Mouse (Mus musculus): ENCODE measurements at regions not wholly inside any gene's neighbourhood (a gene's known extent, or its start where the extent isn't known, plus 50 kb on each side); places are given as distances from the start of the nearest gene placed in this dataset.

GRCm38 (mm10) chr7:145008662-145009333 is 69.1 kb upstream of the Ccnd1 start:
- no peak for DNase-seq
- intact Hi-C loops (cut with DNase I): no loop called here

GRCm38 (mm10) chr7:145007216-145007615 is 67.5 kb upstream of the Ccnd1 start:
- intact Hi-C loops (cut with DNase I): no loop called here

DNA sequence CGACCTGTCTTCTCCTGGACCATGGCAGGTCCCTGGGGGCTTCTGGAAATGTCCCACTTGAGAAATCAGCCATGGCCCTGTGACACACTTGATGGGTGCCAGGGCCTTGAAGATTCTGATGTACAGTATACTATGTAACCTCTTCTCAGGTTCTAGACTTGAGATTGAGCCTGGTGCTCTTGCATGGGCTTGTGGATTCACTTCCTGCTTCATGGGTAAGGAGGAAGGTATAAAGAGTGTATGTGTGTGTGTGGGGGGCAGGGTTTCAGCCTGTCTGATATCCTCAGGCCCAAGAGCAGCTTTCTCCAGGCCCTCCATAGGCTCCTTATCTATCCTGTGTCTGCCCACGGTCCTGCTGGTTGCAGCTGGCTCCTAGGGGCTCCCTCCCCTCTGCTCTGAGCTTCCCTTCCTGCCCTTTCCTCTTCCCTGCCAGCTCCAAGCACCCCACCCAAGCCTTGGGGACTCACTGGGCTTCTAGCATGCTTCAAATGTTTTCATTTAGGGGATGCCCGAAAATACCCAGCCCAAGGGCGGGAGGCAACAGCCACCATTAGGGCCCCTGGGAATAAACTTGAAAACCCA is 61.9 kb upstream of the Ccnd1 start:
- DNase-seq: no peak
- intact Hi-C loops (cut with DNase I): no loop called here

More at GRCm38 (mm10) chr7:145007216-145007615, 67.5 kb upstream of the Ccnd1 start:
- DNase-seq: no peak

DNA sequence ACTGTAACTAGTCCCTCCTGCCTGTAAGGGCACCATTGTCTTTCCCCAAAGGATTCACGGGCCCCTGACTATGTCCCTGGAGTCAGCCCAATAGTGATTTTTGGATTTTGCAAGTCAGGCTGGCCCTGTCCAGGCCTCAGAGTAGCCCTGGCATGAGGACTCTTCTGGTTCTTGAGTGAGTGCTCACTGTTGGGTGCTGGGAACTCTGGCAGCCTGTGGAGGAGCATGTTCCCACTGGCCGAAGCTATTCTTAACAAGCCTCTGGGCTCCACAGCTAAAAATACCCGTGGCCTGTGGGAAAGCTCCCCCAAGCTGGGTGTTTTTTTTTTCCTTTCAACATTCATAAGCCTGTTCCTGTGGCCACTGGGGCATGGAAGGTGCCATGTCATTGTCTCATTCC is 60.0 kb upstream of the Ccnd1 start:
- peak in 1 of 2 experiments; percentile 16 for DNase-seq
- intact Hi-C loops (cut with DNase I): no loop called here

- no peak for DNase-seq
- intact Hi-C loops (cut with DNase I): no loop called here
Measured at GRCm38 (mm10) chr7:144996847-144997246, 57.1 kb upstream of the Ccnd1 start.

DNA sequence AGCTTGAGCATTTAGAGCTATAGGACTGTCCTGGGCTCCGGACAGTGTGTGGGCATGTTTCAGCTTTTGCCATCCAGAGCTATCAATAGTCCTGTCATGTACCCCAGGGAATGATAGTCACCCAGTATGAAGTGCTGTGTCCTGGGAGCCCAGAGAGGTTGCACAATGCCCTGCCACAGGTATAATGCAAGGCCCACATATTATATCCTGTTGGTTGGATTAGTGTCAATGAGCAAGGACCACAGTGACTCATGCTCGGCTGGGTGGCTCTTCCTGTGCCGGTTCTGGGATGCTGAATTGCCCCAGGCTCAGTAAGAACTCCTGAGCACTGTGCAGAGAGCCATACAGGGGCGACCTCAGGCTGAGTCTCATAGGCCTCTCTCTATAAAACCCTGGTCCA is 54.5 kb upstream of the Ccnd1 start:
- DNase-seq: no peak
- intact Hi-C loops (cut with DNase I): no loop called here

DNA sequence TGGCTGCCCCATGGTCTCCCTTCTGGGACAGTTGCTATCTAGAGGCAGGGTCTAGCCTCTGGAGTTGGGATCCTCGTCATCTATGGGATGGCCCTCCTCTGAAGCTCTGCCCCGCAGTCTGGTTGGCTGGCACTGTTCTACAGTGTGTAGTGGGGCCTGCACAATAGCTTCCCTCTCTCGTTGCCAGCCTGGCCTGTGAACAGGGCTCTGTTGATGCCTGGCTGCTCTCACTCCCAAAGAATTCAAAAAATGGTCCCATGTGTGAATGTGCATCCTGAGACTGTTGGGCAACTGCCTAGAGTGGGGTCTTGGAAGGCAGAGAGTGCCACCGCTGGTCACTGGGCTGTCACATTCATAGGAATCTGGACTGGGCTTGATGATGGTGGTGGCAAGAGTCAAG is 53.8 kb upstream of the Ccnd1 start:
- no peak for DNase-seq
- intact Hi-C loops (cut with DNase I): no loop called here

DNA sequence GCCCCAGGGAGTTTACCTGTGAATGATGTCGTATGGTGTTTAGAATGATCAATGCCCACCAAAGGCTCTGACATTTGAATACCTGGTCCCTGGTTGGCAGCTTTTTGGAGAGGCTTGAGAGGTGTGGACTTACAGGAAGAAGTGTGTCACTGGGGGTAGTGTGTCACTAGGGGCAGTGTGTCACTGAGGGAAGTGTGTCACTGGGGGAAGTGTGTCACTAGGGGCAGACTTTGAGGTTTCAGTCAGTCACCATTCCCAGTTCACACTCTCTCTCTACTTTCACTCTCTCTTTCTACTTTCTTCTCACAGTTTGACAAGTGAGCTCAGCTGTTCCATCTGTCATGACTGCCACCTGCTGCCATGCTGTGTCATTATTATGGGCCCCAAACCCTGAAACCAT is 52.0 kb upstream of the Ccnd1 start:
- DNase-seq: no peak
- intact Hi-C loops (cut with DNase I): no loop called here

All from gastrocnemius, postnatal 36 days (tissue).